Mouse (Mus musculus) testis, postnatal 10 days (tissue): ENCODE data around the gene Morc3.

ENCODE experiments used
- DNase-seq: peaks from one replicate; pipeline ENCODE4 v3.0.0; 2021; ENCODE audit warnings: low spot score

The Morc3 gene

DNA sequence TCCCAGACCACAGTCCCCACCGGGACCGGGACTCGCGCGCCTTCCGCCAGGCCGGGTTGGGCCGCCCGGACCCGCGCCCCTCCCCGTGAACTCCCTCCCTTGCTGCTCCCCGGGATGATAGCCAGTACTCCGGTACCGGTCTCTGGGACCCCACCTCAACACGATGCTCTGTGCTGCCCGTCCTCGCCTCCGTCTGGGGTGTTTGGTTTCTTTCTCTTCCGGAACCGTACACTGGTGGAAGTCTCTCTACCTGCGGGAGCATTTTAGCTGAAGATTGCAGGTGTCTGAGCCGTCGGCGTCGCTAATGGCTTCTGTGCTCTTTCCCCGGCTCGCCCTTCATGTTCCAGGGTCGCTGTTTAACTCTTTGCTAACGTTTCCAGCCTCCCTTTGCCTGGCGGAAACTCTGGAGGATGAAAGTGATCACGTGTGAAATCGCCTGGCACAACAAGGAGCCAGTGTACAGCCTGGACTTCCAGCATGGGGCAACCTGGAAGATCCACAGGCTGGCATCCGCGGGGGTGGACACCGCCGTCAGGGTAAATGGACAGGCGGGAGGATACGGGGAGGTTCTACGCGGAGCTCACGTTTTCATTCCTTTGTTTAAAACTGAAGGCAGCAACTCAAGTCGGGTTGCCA, 52.3 kb downstream of the Morc3 start:
- DNase-seq: peak; percentile 54

DNA sequence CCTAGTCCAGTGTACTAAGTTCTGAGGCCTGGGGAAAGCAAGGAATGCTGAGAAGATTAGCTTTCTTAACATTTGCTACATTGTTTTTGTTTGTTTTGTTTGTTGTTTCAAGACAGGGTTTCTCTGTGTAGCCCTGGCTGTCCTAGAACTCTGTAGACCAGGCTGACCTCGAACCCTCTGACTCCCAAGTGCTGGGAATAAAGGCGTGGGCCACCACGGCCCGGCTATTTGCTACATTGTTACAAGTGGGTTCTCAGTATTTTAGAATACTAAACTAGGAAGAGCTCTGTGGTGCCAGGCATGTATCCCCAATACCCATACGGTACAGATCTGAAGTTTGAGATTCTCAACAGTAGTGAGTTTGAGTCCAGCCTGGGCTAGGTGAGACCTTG, 52.8 kb downstream of the Morc3 start:
- DNase-seq: no peak

- no peak for DNase-seq
Measured at GRCm38 (mm10) chr16:93888481-93888880, 56.6 kb downstream of the Morc3 start.

DNA sequence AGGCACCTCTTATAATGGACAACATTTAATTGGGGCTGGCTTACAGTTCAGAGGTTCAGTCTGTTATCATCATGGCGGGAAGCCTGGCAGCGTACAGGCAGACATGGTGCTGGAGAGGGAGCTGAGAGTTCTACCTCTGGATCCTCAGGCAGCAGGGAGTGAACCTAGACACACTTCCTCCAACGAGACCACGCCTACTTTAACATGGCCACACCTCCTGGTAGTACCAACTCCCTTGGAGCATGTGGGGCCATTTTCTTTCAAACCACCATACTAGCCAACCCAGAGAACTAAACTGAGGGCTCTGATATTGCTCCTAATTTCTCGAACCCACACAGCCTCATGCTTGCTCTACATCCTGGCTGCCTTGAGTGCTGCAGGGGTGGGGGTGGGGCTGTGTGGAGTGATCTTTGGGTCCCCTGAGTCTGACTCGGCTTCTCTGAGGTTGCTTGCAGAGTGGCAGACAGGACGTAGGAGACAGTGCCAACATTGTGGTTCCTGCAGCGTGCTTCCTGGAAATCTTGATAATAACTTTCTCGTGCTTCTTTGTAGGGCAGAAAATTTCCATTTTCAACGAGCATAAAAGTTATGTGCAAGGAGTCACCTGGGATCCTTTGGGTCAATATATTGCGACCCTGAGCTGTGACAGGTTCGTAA, 59.2 kb downstream of the Morc3 start:
- no peak for DNase-seq

DNA sequence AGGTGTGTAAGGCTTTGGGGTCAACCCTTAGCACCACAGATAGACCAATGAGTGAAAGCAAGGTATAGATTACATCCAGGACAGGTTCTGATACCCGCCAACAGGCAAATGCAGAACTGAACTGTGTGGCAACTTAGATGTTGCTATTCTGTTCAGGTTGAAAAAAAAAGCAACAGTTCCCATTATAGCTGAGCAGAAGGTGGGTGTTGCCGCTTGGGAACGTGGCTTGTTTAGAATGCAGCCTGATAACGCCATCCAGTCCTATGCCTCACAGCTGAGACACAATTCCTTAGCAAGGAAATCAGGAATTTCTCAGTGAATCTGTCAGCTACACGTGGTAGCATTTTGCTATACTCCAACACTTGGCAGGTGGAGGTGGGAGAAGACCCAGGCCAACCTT, 61.4 kb downstream of the Morc3 start:
- no peak for DNase-seq

GRCm38 (mm10) chr16:93903027-93903426, 71.1 kb downstream of the Morc3 start:
- DNase-seq: no peak

GRCm38 (mm10) chr16:93906156-93907014, 74.5 kb downstream of the Morc3 start:
- DNase-seq: peak; percentile 80

DNA sequence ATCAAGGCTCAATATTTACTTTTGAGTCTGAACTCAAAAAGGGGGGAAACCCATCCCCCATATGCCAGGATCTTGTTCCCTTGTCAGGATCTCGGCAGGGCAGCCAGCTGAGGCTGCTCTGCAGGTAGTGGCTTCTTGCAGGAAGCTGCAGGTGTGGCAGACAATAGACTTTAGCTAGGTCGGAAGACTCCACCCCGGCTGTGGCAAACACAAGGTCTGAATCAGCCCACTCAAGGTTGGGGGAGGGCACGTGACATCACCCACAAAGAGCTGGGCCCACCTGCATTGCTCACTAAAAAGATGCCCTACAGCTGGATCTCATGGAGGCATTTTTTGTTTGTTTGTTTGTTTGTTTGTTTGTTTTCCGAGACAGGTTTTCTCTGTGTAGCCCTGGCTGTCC, 75.8 kb downstream of the Morc3 start:
- DNase-seq: no peak

DNA sequence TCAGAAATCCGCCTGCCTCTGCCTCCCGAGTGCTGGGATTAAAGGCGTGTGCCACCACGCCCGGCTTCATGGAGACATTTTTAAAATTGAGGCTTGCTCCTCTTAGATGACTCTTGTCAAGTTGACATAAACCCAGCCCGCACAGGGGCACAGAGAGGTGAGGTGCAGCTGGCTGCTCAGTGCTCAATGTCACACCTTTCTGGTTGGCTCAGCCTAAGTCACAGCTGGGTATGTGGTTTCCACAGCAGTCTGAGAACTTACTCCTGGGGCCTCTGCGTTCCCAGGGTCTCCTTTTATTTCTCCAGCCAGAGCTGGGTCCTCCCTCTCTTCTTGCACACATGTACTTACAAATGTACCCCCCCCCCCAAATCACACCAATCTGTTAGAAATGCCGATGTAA, 76.3 kb downstream of the Morc3 start:
- no peak for DNase-seq

- DNase-seq: no peak
Measured at GRCm38 (mm10) chr16:93909936-93910335, 78.0 kb downstream of the Morc3 start.

DNA sequence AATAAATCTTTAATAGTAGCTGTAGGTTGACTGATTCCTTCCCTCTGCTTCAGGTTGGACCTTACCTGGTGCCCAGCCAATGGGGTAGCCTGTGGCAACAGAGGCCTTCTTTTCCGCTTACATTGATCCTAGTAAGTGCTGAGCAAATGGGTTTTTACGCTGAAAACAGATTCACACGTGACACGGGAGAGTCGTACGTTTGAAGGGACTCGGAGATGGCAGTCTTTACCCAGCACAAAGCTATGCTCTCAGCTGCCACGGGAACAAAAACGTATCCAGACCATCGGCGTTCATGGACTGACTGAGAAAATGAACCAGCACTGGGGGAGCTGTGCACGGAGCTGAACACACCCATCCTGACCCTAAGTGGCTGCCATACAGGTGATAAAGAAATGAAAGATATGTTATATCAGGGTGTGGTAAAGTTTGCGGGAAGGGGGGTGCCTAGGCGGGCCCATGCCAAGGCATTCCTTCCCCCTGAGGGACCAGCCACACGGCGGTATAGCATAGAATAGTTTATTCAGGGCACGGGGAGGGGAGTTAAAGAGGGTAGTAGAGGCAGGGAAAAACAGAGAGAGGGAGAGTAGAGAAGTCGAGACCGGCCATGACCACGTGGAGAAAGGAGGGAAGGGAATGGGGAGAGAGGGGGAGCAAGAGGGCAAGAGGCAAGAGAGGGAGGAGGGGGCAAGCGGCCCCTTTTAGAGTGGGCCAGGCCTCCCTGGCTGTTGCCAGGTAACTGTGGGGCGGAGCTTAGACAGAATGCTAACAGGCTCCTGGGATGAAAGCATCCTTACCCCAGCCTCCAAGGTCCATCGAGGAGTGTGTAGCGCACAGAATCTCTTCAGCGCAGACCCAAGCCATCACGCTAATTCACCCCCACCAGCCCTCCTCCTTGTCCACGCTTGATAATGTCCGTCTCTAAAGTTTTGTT, 79.1 kb downstream of the Morc3 start:
- DNase-seq: no peak

GRCm38 (mm10) chr16:93912158-93912557, 80.2 kb downstream of the Morc3 start:
- DNase-seq: no peak

GRCm38 (mm10) chr16:93912808-93913207, 80.9 kb downstream of the Morc3 start:
- DNase-seq: no peak

DNA sequence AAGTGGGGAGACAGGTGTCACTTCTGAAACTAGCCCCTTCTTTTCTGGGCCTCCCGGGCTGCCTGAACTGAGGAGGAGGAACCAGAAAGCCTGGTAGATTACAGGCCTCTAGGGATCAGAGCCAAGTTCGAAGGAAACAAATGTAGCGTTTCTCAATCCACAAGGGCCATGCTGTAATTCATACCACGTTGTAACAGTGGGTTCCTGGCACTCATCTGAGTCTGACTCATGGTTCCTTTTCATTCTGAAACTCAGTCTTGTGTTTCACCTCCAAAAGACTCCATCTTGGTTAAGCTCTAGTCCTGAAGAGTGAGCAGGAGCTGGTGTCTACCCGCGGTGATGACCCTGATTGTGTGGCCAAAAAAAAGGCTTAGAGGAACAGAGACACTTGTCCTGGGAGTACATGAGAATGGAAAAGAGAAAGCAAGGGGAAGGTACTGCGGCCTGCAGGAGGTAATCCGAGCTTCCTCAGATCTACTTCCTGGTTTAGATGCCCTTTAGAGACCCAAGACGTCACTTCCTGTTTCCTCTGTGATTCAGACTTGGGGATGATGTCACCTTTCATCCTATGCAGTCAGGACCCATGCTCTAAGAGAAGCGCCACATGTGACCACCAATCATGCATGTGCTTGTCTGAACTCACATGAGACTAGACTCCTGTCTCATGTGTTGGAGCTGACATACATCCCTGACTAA, 82.1 kb downstream of the Morc3 start:
- DNase-seq: no peak

DNA sequence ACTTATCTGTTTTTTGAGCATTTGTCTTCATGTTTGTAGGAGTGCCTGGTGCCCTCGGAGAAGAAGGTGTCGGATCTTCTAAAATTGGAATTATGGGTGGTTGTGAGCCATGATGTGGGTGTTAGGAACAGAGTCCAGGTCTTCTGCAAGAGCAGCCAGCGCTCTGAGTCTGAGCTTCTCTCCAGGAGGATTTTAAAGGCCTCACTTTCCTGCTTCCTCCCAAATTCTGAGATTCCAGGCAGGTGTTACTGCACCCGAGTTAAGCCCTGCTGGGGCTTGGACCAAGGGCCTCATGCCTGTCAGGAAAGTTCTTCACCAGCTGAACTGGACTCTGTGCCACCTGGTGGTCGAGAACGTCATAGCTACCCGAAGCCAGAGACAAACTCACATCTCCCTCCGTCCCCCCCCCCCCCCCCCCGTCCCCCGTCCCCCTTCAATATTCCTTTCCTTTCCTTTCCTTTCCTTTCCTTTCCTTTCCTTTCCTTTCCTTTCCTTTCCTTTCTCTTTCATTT, 83.5 kb downstream of the Morc3 start:
- DNase-seq: peak; percentile 76

DNA sequence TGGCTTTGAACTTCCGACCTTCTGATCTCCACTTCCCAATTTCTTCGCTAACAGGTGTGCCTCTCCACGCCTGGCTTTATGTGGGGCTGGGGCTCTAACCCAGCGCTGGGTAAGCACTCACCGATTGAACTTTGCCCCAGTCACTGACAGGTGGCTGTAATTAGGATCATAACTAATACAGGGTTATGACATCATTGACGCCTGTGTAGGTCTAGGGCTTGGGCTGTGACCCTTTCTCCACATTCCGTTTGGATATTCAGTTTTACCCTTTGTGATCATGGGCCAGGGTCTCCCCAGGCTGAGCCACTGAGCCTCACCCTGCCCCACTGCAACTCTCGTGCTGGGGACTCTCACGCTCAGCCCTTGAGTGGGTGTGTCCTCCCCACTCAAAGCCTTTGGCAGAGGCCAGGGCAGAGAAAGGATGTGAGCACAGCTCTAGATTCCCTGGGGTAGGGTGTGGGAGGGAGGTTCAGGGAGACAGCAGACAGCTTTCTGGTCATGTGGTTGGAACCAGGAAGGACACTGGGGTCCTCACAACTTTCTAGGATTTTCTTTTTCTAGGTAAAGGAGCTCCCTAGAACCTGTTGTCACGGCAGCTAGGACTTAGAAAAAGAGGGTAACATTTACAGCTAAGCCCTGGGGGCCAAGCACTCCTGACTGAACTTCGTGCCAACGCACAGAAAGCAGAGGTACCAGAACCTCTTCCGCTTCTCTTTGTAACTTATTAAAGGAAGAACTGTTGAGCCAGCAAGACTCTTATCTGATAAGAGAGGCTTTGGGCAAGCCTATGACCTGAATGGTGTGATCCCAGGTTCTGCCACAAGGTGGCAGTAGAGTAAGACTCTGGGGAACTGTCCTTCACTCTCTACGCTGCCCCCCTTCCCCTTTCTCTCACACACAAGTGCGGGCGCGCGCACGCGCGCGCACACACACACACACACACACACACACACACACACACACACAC, 86.1 kb downstream of the Morc3 start:
- peak; percentile 92 for DNase-seq

- DNase-seq: no peak
Measured at GRCm38 (mm10) chr16:93918679-93919060, 86.7 kb downstream of the Morc3 start.

DNA sequence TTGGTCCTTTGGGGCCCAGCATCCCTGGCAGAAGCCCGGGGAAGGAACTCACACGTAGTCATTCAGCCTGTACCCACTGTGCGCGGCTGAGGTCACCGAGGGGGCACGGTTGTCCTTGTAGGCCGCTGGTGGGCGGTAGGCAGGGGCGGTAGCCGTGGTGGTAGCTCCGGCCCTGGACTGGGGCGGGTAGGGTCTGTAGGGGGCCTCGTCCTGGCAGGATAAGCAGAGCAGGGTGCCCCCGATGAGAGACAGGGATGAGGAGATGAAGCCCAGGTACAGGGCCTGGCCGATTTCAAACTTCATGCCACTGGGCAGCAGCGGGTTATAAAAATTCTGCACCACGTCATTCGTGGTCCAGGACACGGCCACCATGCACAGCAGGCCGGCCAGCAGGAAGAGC, 87.3 kb downstream of the Morc3 start:
- DNase-seq: no peak

- no peak for DNase-seq
Measured at GRCm38 (mm10) chr16:93920673-93921072, 88.8 kb downstream of the Morc3 start.

GRCm38 (mm10) chr16:93922835-93923389, 91.0 kb downstream of the Morc3 start:
- DNase-seq: no peak
